Mouse (Mus musculus) stomach, postnatal 0 days (tissue): ENCODE results near the gene C8g. TPM values are rescaled to one million over a fixed set of nuclear protein-coding genes. Genes with fewer than 3 reads are reported as not detected.

Experiments used
- ATAC-seq: fragments of 200-750 bp; cut with Nextera tagmentation; 2 replicates; pipeline ENCODE4 v1.8.0; 2017; ENCODE audit not compliant: low FRiP score, low TSS enrichment
- DNase-seq: peaks from one replicate; pipeline ENCODE4 v3.0.0-alpha.2; 2016; ENCODE audit warnings: low spot score
- H3K27ac ChIP-seq: fragments of 300-500 bp; sonication (generic); replicated peaks from 2 replicates; pipeline ENCODE4 v1.5.1; 2014; ENCODE audit warnings: mild to moderate bottlenecking, control low read depth
- H3K27me3 ChIP-seq: fragments of 300-500 bp; sonication (generic); 2 replicates; pipeline ENCODE4 v1.6.1; 2014; ENCODE audit warnings: low read length; ENCODE audit not compliant: control insufficient read depth, insufficient read depth
- H3K36me3 ChIP-seq: fragments of 300-500 bp; sonication (generic); 2 replicates; pipeline ENCODE4 v1.6.1; 2014; ENCODE audit warnings: low read length, mixed read lengths; ENCODE audit not compliant: control insufficient read depth, insufficient read depth
- H3K4me1 ChIP-seq: fragments of 300-500 bp; sonication (generic); replicated peaks from 2 replicates; pipeline ENCODE4 v1.6.1; 2014; ENCODE audit warnings: antibody characterized with exemption; ENCODE audit not compliant: control insufficient read depth, insufficient read depth
- H3K4me2 ChIP-seq: fragments of 300-500 bp; sonication (generic); replicated peaks from 2 replicates; pipeline ENCODE4 v1.6.1; 2014; ENCODE audit warnings: low read depth, mild to moderate bottlenecking, control low read depth, moderate library complexity
- H3K4me3 ChIP-seq: fragments of 300-500 bp; sonication (generic); 2 replicates; pipeline ENCODE4 v1.5.1; 2014; ENCODE audit warnings: low read depth, low read length, control low read depth
- H3K9ac ChIP-seq: fragments of 300-500 bp; sonication (generic); 2 replicates; pipeline ENCODE4 v1.6.1; 2014; ENCODE audit warnings: mild to moderate bottlenecking, low read length, control low read depth, mixed read lengths
- H3K9me3 ChIP-seq: fragments of 300-500 bp; sonication (generic); 2 replicates; pipeline ENCODE4 v1.6.1; 2016; ENCODE audit warnings: low read length; ENCODE audit not compliant: control insufficient read depth
- CTCF ChIP-seq: IDR thresholded peaks from 2 replicates; pipeline ENCODE4 v1.5.1; 2016; ENCODE audit warnings: antibody characterized with exemption, low read depth, mild to moderate bottlenecking, moderate library complexity
- EP300 ChIP-seq: optimal IDR thresholded peaks from 2 replicates; pipeline ENCODE3; 2016; ENCODE audit warnings: antibody characterized with exemption
- WGBS: fragments of 180-500 bp; shearing (Covaris S2); extraction: QIAGEN DNeasy Blood & Tissue Kit; methylation state at CpG from one replicate; pipeline ENCODE4 v1.1.7; 2014; 5-methylcytosine and 5-hydroxymethylcytosine counted together
- polyA plus RNA-seq: library from polyadenylated mRNA; unstranded; fragments of >200 nt; fragmentation: Nextera tagmentation; extraction: Ambion mirVana; gene quantifications from 2 replicates; pipeline ENCODE4 v1.2.1, GENCODE M21; 2015

Gene C8g
- polyA plus RNA-seq, 1 experiment from 2014 or later: 2.8 TPM

GRCm38 (mm10) chr2:25479551-25480311, 21.8 kb downstream of the C8g start:
- peak overlapping the region; percentile 84 for H3K27ac ChIP-seq
- H3K4me1 ChIP-seq: peaks cover 2% of the 10 kb centered on the region; the same call in 1 of the 2 replicates
- 37% methylated on average over 10 of the region's 10 CpGs for WGBS
- H3K36me3 ChIP-seq: no peaks in the 10 kb centered on the region
- 0 out of 2 replicates have a peak overlapping the region, but pooled peaks have one; percentile 11 for H3K4me2 ChIP-seq
- DNase-seq (peak; percentile 62), ATAC-seq (peak; percentile 47)
- no peaks in the 10 kb centered on the region for H3K27me3 ChIP-seq
- no peak overlapping the region for H3K4me3 ChIP-seq
- no peak for TF ChIP-seq EP300
- no peak for TF ChIP-seq CTCF
- no peaks in the 10 kb centered on the region for H3K9me3 ChIP-seq
- H3K9ac ChIP-seq: no peak overlapping the region

GRCm38 (mm10) chr2:25477967-25478675, 23.4 kb downstream of the C8g start:
- DNase-seq: no peak
- Histone ChIP-seq H3K4me3 (no peak overlapping the region), H3K9me3 (no peaks in the 10 kb centered on the region), H3K27me3 (no peaks in the 10 kb centered on the region), H3K4me1 (peaks cover 2% of the 10 kb centered on the region; the same call in 1 of the 2 replicates), H3K9ac (no peak overlapping the region), H3K36me3 (no peaks in the 10 kb centered on the region), H3K27ac (no peak overlapping the region), H3K4me2 (no peak overlapping the region)
- TF ChIP-seq EP300 (no peak), CTCF (no peak)
- WGBS: 86% methylated on average over 3 of the region's 3 CpGs
- no peak for ATAC-seq

- Histone ChIP-seq H3K27me3 (no peaks in the 10 kb centered on the region), H3K4me1 (peaks cover 2% of the 10 kb centered on the region; the same call in 1 of the 2 replicates), H3K36me3 (no peaks in the 10 kb centered on the region), H3K4me2 (no peak overlapping the region), H3K27ac (no peak overlapping the region), H3K4me3 (no peak overlapping the region), H3K9ac (no peak overlapping the region), H3K9me3 (no peaks in the 10 kb centered on the region)
- TF ChIP-seq CTCF (no peak), EP300 (no peak)
- WGBS: 83% methylated on average over 8 of the region's 8 CpGs
- ATAC-seq: no peak
- no peak for DNase-seq
Observed at GRCm38 (mm10) chr2:25477541-25477940, 24.0 kb downstream of the C8g start.

GRCm38 (mm10) chr2:25472550-25472949, 29.0 kb downstream of the C8g start:
- H3K9ac ChIP-seq: no peak overlapping the region
- WGBS: 76% methylated on average over 2 of the region's 2 CpGs
- DNase-seq: no peak

GRCm38 (mm10) chr2:25469969-25470368, 31.6 kb downstream of the C8g start, which contains the start of gene Ptgds:
Gene Ptgds (minus strand): TSS chr2:25470046.
- TF ChIP-seq EP300: no peak
- TF ChIP-seq CTCF: no peak
- H3K36me3 ChIP-seq: no peaks in the 10 kb centered on the region
- H3K9me3 ChIP-seq: no peaks in the 10 kb centered on the region
- no peak within 1 kb of the TSS for H3K9ac ChIP-seq
- DNase-seq (no peak), ATAC-seq (no peak)
- no peaks in the 10 kb centered on the region for H3K27me3 ChIP-seq
- H3K27ac ChIP-seq: 0 out of 2 replicates have a peak within 1 kb of the TSS, but pooled peaks have one; percentile 18
- 42% methylated on average over 6 of the region's 6 CpGs for WGBS
- H3K4me3 ChIP-seq: no peak within 1 kb of the TSS
- H3K4me1 ChIP-seq: no peaks in the 10 kb centered on the region
- H3K4me2 ChIP-seq: no peak within 1 kb of the TSS

More at GRCm38 (mm10) chr2:25472550-25472949, 29.0 kb downstream of the C8g start:
- no peak overlapping the region for H3K27ac ChIP-seq
- no peak for ATAC-seq
- no peak overlapping the region for H3K4me3 ChIP-seq
- H3K4me2 ChIP-seq: no peak overlapping the region
- H3K9me3 ChIP-seq: no peaks in the 10 kb centered on the region
- H3K4me1 ChIP-seq: no peaks in the 10 kb centered on the region
- no peak for TF ChIP-seq CTCF
- TF ChIP-seq EP300: no peak
- no peaks in the 10 kb centered on the region for H3K27me3 ChIP-seq
- H3K36me3 ChIP-seq: no peaks in the 10 kb centered on the region
